Mouse (Mus musculus) CH12.LX (cell line): ENCODE results near the gene Pdhx. TPM values are rescaled to one million over a fixed set of nuclear protein-coding genes. Genes with fewer than 3 reads are reported as not detected.

ENCODE experiments used
- DNase-seq: peaks from one replicate; pipeline ENCODE4 v3.0.0-alpha.2; 2013; ENCODE audit errors: extremely low read depth
- H3K27ac ChIP-seq: 2 replicates; pipeline ENCODE4 v1.5.1; 2012; ENCODE audit warnings: low read depth, mild to moderate bottlenecking, control low read depth, moderate library complexity; ENCODE audit not compliant: insufficient read depth
- H3K27me3 ChIP-seq: replicated peaks from 2 replicates; pipeline ENCODE3; 2012; ENCODE audit warnings: inconsistent platforms
- H3K36me3 ChIP-seq, 2 experiments: replicated peaks in 1 of 2; 2 replicates each; pipeline versions ENCODE3 to v1.6.1; 2012; ENCODE audit warnings: inconsistent platforms in 1 of 2, low read length in 1 of 2, mild to moderate bottlenecking in 1 of 2, mixed read lengths in 1 of 2, moderate library complexity in 1 of 2; ENCODE audit not compliant: control insufficient read depth in 1 of 2, insufficient read depth in 1 of 2
- H3K4me1 ChIP-seq, 2 experiments: 2 replicates each; pipeline ENCODE4 v1.6.1; 2012; ENCODE audit warnings: inconsistent platforms in 1 of 2, moderate library complexity in 1 of 2; ENCODE audit not compliant: insufficient read depth in 2 of 2, control insufficient read depth in 1 of 2
- H3K4me2 ChIP-seq: 2 replicates; pipeline ENCODE4 v1.6.1; 2012; ENCODE audit warnings: low read depth, mild to moderate bottlenecking, control low read depth; ENCODE audit not compliant: poor library complexity, insufficient read depth, severe bottlenecking
- H3K4me3 ChIP-seq, 3 experiments: fragments of 150-350 bp in 1 of 3; sonication (generic) in 1 of 3; replicated peaks in 1 of 3; 2 replicates each; pipeline versions ENCODE3 to v1.5.1; 2011 to 2012; ENCODE audit warnings: low read depth in 2 of 3, low read length in 2 of 3, mild to moderate bottlenecking in 2 of 3, moderate library complexity in 2 of 3, control low read depth in 1 of 3, improper control_type of control experiment in 1 of 3, inconsistent platforms in 1 of 3, mixed read lengths in 1 of 3; ENCODE audit not compliant: poor library complexity in 1 of 3
- H3K79me2 ChIP-seq: replicated peaks from 2 replicates; pipeline ENCODE4 v1.6.1; 2012; ENCODE audit warnings: mild to moderate bottlenecking, moderate library complexity; ENCODE audit not compliant: control insufficient read depth, poor library complexity, insufficient read depth, severe bottlenecking; ENCODE audit errors: extremely low read depth
- H3K9ac ChIP-seq: 2 replicates; pipeline ENCODE4 v1.6.1; 2012; ENCODE audit warnings: low read depth, mild to moderate bottlenecking, control low read depth, moderate library complexity; ENCODE audit not compliant: insufficient read depth
- H3K9me3 ChIP-seq: replicated peaks from 2 replicates; pipeline ENCODE3; 2012; ENCODE audit warnings: low read length, inconsistent platforms, mixed read lengths
- BHLHE40 ChIP-seq: IDR thresholded peaks from 2 replicates; pipeline ENCODE4 v1.6.1; 2011; ENCODE audit warnings: mild to moderate bottlenecking, low read depth, low read length, improper control_type of control experiment
- CHD1 ChIP-seq: IDR thresholded peaks from 2 replicates; pipeline ENCODE4 v1.6.1; 2012; ENCODE audit warnings: low read depth, low read length, improper control_type of control experiment, inconsistent platforms
- CTCF ChIP-seq, 2 experiments: IDR thresholded peaks in 1 of 2; conservative IDR thresholded peaks in 1 of 2; 2 replicates each; pipeline ENCODE4 v1.5.1; 2011 to 2012; ENCODE audit warnings: low read depth in 2 of 2, low read length in 2 of 2, improper control_type of control experiment in 1 of 2, inconsistent platforms in 1 of 2, mild to moderate bottlenecking in 1 of 2, moderate library complexity in 1 of 2
- E2F4 ChIP-seq: IDR thresholded peaks from 2 replicates; pipeline ENCODE4 v1.6.1; 2011; ENCODE audit warnings: low read depth, low read length, improper control_type of control experiment; ENCODE audit not compliant: insufficient replicate concordance
- ELF1 ChIP-seq: IDR thresholded peaks from 2 replicates; pipeline ENCODE4 v1.6.1; 2014; ENCODE audit warnings: low read depth, mild to moderate bottlenecking, inconsistent platforms, low read length, improper control_type of control experiment
- EP300 ChIP-seq: IDR thresholded peaks from 2 replicates; pipeline ENCODE4 v1.6.1; 2011; ENCODE audit warnings: low read length, improper control_type of control experiment
- ETS1 ChIP-seq: conservative IDR thresholded peaks from 2 replicates; pipeline ENCODE4 v1.6.1; 2012; ENCODE audit warnings: low read depth, mild to moderate bottlenecking, inconsistent platforms, low read length, improper control_type of control experiment, moderate library complexity
- GABPA ChIP-seq: IDR thresholded peaks from 2 replicates; pipeline ENCODE4 v1.6.1; 2012; ENCODE audit warnings: low read depth, low read length, improper control_type of control experiment, inconsistent platforms; ENCODE audit not compliant: insufficient replicate concordance
- HCFC1 ChIP-seq: IDR thresholded peaks from 2 replicates; pipeline ENCODE4 v1.6.1; 2012; ENCODE audit warnings: low read depth, mild to moderate bottlenecking, inconsistent platforms, low read length, improper control_type of control experiment
- IRF4 ChIP-seq: IDR thresholded peaks from 2 replicates; pipeline ENCODE4 v1.6.1; 2014; ENCODE audit warnings: low read depth, mild to moderate bottlenecking, inconsistent platforms, low read length, improper control_type of control experiment
- KAT2A ChIP-seq: IDR thresholded peaks from 2 replicates; pipeline ENCODE4 v1.6.1; 2012; ENCODE audit warnings: low read length, improper control_type of control experiment, inconsistent platforms; ENCODE audit not compliant: insufficient replicate concordance
- MAFK ChIP-seq: IDR thresholded peaks from 2 replicates; pipeline ENCODE4 v1.6.1; 2011; ENCODE audit warnings: low read length, improper control_type of control experiment; ENCODE audit not compliant: insufficient replicate concordance
- MAX ChIP-seq: IDR thresholded peaks from 2 replicates; pipeline ENCODE4 v1.6.1; 2011; ENCODE audit warnings: low read length, improper control_type of control experiment
- MAZ ChIP-seq: IDR thresholded peaks from 2 replicates; pipeline ENCODE4 v1.6.1; 2012; ENCODE audit warnings: low read depth, mild to moderate bottlenecking, inconsistent platforms, low read length, improper control_type of control experiment, moderate library complexity
- NELFE ChIP-seq: IDR thresholded peaks from 2 replicates; pipeline ENCODE4 v1.6.1; 2011; ENCODE audit warnings: low read depth, low read length, improper control_type of control experiment
- PAX5 ChIP-seq: IDR thresholded peaks from 2 replicates; pipeline ENCODE4 v1.6.1; 2012; ENCODE audit warnings: low read length, inconsistent platforms, mixed read lengths
- POLR2A ChIP-seq: IDR thresholded peaks from 2 replicates; pipeline ENCODE4 v1.6.1; 2011; ENCODE audit warnings: low read depth, mild to moderate bottlenecking, improper control_type of control experiment, low read length
- SIN3A ChIP-seq: IDR thresholded peaks from 2 replicates; pipeline ENCODE4 v1.6.1; 2012; ENCODE audit warnings: low read length, improper control_type of control experiment, inconsistent platforms
- TCF12 ChIP-seq: IDR thresholded peaks from 2 replicates; pipeline ENCODE4 v1.6.1; 2014; ENCODE audit warnings: low read depth, mild to moderate bottlenecking, inconsistent platforms, low read length, improper control_type of control experiment
- UBTF ChIP-seq: IDR thresholded peaks from 2 replicates; pipeline ENCODE4 v1.6.1; 2012; ENCODE audit warnings: low read depth, mild to moderate bottlenecking, inconsistent platforms, low read length, improper control_type of control experiment, moderate library complexity
- USF1 ChIP-seq: IDR thresholded peaks from 2 replicates; pipeline ENCODE4 v1.6.1; 2014; ENCODE audit warnings: low read depth, mild to moderate bottlenecking, inconsistent platforms, low read length, improper control_type of control experiment
- USF2 ChIP-seq: conservative IDR thresholded peaks from 2 replicates; pipeline ENCODE4 v1.6.1; 2011; ENCODE audit warnings: low read depth, low read length, improper control_type of control experiment
- ZKSCAN1 ChIP-seq: IDR thresholded peaks from 2 replicates; pipeline ENCODE4 v1.6.1; 2012; ENCODE audit warnings: low read depth, inconsistent platforms, low read length, improper control_type of control experiment, borderline replicate concordance
- ZNF384 ChIP-seq: IDR thresholded peaks from 2 replicates; pipeline ENCODE4 v1.6.1; 2012; ENCODE audit warnings: low read depth, low read length, improper control_type of control experiment, inconsistent platforms
- dilution Hi-C: fragments of 300-500 bp; cut with MboI; formaldehyde crosslinking; loops from 2 replicates; pipeline ENCODE4 v1.14.3; 2020; ENCODE audit warnings: low sequenced_read_pairs; ENCODE audit not compliant: extremely low pct_unique_long_range_greater_than_20kb, extremely low pct_ligation_motif_present
- in situ Hi-C: fragments of 300-500 bp; cut with MboI; formaldehyde crosslinking; loops from 3 replicates; pipeline ENCODE4 v1.14.3; 2019; ENCODE audit warnings: low sequenced_read_pairs, low pct_ligation_motif_present, low pct_unique_long_range_greater_than_20kb, mixed read lengths
- polyA plus RNA-seq: library from polyadenylated mRNA; unstranded; fragments of >175 nt; gene quantifications from 2 replicates; pipeline ENCODE4 v1.2.1, GENCODE M21; 2012; ENCODE audit warnings: low read depth; ENCODE audit not compliant: insufficient read length
- total RNA-seq, 2 experiments: library from RNA; depleted of rRNA; stranded (reverse); fragments of 300-350 nt in 1 of 2; fragments of >200 nt in 1 of 2; gene quantifications; 2 replicates each; pipeline ENCODE4 v1.2.3; 2012 to 2014

Gene Pdhx
- total and polyA plus RNA-seq, 3 experiments, result 78.9 to 131 (median 104) TPM

- Histone ChIP-seq H3K4me3 (peak overlapping the region in 2 of 3 experiments; percentile 86 to 90), H3K4me2 (peak overlapping the region; percentile 71), H3K9ac (peak overlapping the region; percentile 85; the same call in 1 of the 2 replicates), H3K36me3 (peaks cover 0 to 9% of the 10 kb centered on the region in 2 experiments), H3K4me1 (peaks cover 10 to 57% of the 10 kb centered on the region in 2 experiments), H3K27ac (peak overlapping the region; percentile 36; the same call in 1 of the 2 replicates), H3K79me2 (peaks cover 79% of the 10 kb centered on the region), H3K27me3 (no peaks in the 10 kb centered on the region), H3K9me3 (peaks cover 4% of the 10 kb centered on the region)
- DNase-seq, result no peak
- TF ChIP-seq IRF4, result no peak
- TF ChIP-seq USF1, result peak; percentile 83
- TF ChIP-seq CHD1, result no peak; the same call in 1 of the 2 replicates
- TF ChIP-seq MAZ, result no peak
- no peak for TF ChIP-seq E2F4
- TF ChIP-seq MAFK, result no peak
- TF ChIP-seq ZKSCAN1, result no peak
- TF ChIP-seq UBTF, result no peak
- TF ChIP-seq POLR2A, result no peak
- TF ChIP-seq HCFC1, result no peak
- peak; percentile 82 for TF ChIP-seq MAX
- no peak for TF ChIP-seq NELFE
- no peak for TF ChIP-seq SIN3A
- TF ChIP-seq GABPA, result no peak
- TF ChIP-seq BHLHE40, result peak; percentile 98
- no peak for TF ChIP-seq PAX5
- TF ChIP-seq TCF12, result no peak
- no peak for TF ChIP-seq CTCF (conservative IDR thresholded peaks at IDR 0.05 in 1 of 2, IDR thresholded peaks at IDR 0.05 in 1 of 2; ENCODE audit: low read depth in 2 of 2, low read length in 2 of 2)
- no peak for TF ChIP-seq ELF1
- TF ChIP-seq ETS1, result no peak
- no peak for TF ChIP-seq ZNF384
- peak; percentile 80 for TF ChIP-seq USF2
- TF ChIP-seq KAT2A, result no peak
- TF ChIP-seq EP300, result no peak
- in situ Hi-C loops (no loop called here), dilution Hi-C loops (no loop called here)
Measured at GRCm38 (mm10) chr2:103070586-103070985, 2.7 kb downstream of the Pdhx start.
